Mouse (Mus musculus) kidney, adult 2 months (tissue): ENCODE data around the gene Snx20. TPM values are rescaled to one million over a fixed set of nuclear protein-coding genes. Genes with fewer than 3 reads are reported as not detected.

Source experiments
- DNase-seq: peaks from one replicate; pipeline ENCODE4 v3.0.0; 2021
- H3K27ac ChIP-seq: fragments of 200-500 bp; 2 replicates; pipeline ENCODE4 v1.5.1; 2012; ENCODE audit warnings: low read depth, low read length, control low read depth, inconsistent platforms; ENCODE audit not compliant: insufficient read depth
- H3K27me3 ChIP-seq: fragments of 200-500 bp; replicated peaks from 2 replicates; pipeline ENCODE4 v1.6.1; 2012; ENCODE audit warnings: mild to moderate bottlenecking, moderate library complexity, low read length, inconsistent platforms; ENCODE audit not compliant: control insufficient read depth, insufficient read depth
- H3K36me3 ChIP-seq: fragments of 200-500 bp; 2 replicates; pipeline ENCODE4 v1.6.1; 2012; ENCODE audit warnings: mild to moderate bottlenecking, moderate library complexity, low read length, inconsistent platforms; ENCODE audit not compliant: control insufficient read depth, insufficient read depth
- H3K4me1 ChIP-seq: fragments of 200-500 bp; 2 replicates; pipeline ENCODE4 v1.6.1; 2011; ENCODE audit warnings: low read length; ENCODE audit not compliant: control insufficient read depth, insufficient read depth
- H3K4me3 ChIP-seq: fragments of 200-500 bp; 2 replicates; pipeline ENCODE4 v1.5.1; 2011; ENCODE audit warnings: mild to moderate bottlenecking, low read depth, low read length, control low read depth; ENCODE audit not compliant: insufficient read depth
- CTCF ChIP-seq: fragments of 200-500 bp; conservative IDR thresholded peaks from 2 replicates; pipeline ENCODE4 v1.5.1; 2011; ENCODE audit warnings: low read depth, mild to moderate bottlenecking, control low read depth, low read length, moderate library complexity, mixed read lengths; ENCODE audit not compliant: insufficient read depth, insufficient read length
- POLR2A ChIP-seq: fragments of 200-500 bp; IDR thresholded peaks from one replicate; pipeline ENCODE4 v1.6.1; 2011; ENCODE audit warnings: low read depth, low read length, control low read depth
- WGBS: fragments of 180-500 bp; shearing (Covaris S2); methylation state at CpG from one replicate; pipeline ENCODE4 v1.1.7; 2018; 5-methylcytosine and 5-hydroxymethylcytosine counted together
- polyA plus RNA-seq: library from polyadenylated mRNA; depleted of rRNA; stranded (reverse); fragments of >200 nt; gene quantifications from 2 replicates; pipeline ENCODE4 v1.2.3, GENCODE M21; 2012

Gene Snx20
- polyA plus RNA-seq, 1 experiment = 2.0 TPM

DNA sequence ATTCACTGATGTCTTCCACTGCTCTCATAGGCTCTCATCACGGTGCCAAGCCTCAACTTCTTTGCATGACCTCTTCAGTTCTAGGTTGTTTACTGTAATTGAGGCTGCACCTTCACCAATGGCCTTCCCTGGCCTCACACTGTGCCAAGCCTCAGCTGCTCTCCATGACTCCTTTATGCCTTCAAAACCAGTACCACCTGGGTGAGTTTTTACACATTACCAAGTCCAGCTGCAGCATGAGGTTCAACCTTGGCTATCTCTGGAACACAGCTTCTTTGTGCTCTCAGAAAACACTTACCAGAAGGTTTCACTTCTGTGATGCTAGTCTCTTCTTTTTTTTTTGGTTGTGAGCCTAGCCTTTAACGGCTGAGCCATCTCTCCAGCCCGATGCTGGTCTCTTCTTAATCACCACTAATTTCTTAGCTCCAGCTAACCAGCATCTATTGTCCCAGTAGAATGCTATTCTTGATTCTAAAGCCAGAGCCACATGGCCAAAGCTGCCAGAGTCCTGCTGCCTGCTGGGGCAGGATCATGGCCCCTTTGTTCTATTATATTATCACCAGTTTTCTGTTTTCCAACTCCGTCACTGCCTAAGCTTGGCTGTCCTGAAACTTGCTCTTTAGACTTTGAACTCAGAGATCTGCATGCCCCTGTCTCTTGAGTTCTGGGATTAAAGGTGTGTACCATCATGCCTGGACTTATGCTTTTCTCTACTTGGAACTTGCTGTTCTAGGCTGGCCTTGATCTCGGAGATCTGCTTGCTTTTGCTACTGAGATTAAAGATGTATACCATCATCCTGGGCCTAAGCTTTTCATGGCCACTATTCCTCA lies 7.0 kb upstream of the Snx20 start:
- Histone ChIP-seq H3K27ac (peak overlapping the region; percentile 57), H3K36me3 (no peaks in the 10 kb centered on the region), H3K27me3 (no peaks in the 10 kb centered on the region), H3K4me3 (no peak overlapping the region), H3K4me1 (peaks cover 15% of the 10 kb centered on the region)
- DNase-seq = peak; percentile 87
- WGBS = 58% methylated on average over 5 of the region's 5 CpGs
- no peak for TF ChIP-seq POLR2A
- TF ChIP-seq CTCF = no peak

DNA sequence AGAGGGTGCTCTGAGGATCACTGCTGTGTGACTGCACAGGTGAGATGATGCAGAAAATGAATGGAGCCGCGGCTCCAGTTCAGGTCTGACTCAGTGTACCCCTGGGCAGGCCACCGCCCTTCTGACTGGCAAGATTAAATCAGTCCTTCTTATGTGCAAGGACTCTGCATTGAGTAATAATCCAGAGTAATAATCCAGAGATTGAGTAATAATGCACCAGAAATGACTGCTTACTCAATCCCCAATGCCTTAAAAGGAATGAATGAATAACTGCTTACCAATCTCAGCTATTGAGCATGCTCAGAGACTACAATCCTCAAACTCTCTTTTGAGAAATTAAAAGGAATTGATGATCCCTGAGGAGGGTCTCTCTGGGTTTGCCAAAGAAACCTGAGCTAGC lies 3.0 kb upstream of the Snx20 start:
- Histone ChIP-seq H3K36me3 (no peaks in the 10 kb centered on the region), H3K27ac (no peak overlapping the region), H3K4me3 (no peak overlapping the region), H3K27me3 (no peaks in the 10 kb centered on the region), H3K4me1 (peaks cover 11% of the 10 kb centered on the region; the same call in 1 of the 2 replicates)
- TF ChIP-seq POLR2A (no peak), CTCF (no peak)
- no peak for DNase-seq
- WGBS = 95% methylated on average over 3 of the region's 3 CpGs

DNA sequence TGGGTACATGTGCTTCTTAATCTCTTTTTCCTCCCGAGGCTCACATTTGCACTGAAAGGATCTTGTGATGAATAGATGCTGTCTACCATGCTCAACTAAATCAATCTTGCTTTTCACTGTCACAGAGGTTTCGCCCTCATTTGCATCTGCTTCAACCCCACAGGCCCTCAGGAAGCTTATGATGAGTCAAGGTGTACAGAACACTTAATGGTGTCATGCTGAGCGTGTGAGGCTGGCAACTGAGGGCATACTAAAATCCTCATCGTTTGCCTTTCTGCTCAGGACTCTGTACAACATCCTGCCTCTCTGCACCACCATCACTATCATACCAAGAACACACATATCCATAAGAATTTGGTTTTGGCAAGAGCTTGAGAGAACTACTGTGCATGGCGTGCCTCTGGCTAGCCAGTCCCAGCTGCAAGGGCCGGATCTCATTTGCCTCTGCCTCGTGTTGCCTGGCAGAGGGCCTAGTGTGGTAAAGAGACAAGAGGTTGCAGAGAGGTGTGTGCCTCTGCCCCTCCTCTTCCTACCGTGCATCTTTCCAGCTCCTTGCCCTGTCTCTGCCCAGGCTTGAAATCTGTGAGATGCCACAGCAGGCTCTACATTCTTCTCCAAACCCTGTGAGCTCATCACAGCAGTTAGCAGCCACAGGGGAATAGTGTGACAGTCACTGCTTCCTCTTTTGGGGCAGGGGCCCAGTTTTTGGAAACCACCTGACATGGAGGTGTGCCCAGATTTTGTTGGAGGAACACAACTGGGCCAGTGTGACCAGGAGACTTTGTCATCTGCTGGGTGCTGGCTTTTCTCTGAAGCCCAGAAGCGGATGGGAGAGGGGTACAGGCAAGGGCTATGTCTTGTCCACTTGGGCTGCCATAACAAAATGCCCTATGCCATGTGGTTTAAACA lies 1.4 kb upstream of the Snx20 start:
- DNase-seq = no peak
- H3K4me3 ChIP-seq = no peak overlapping the region
- no peaks in the 10 kb centered on the region for H3K27me3 ChIP-seq
- TF ChIP-seq POLR2A = no peak
- TF ChIP-seq CTCF = no peak
- no peak overlapping the region for H3K27ac ChIP-seq
- 81% methylated on average over 9 of the region's 9 CpGs for WGBS
- H3K36me3 ChIP-seq = no peaks in the 10 kb centered on the region
- H3K4me1 ChIP-seq = 0 out of 2 replicates have a peak, but pooled peaks cover under 1% of the 10 kb centered on the region

DNA sequence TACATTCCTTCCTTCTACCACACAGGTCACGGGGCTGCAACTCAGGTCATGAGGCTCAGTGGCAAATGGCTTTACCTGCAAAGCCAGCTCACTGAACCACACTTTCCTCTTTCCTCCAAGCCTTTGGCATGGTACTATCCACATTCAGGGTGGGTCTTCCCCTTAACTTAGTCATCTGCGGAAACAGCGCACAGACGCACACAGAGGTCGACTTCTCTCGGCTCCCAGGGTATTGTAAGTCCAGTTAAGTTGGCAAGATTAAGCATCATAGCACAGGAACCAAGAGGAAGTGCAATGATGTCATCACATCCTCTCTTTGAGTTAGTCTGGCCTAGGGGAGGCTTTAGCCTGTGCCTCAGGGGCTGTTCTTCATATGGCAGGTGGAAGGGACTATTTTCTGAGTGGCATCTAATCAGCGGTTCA lies 2.6 kb downstream of the Snx20 start:
- 62% methylated on average over 7 of the region's 7 CpGs for WGBS
- 0 out of 2 replicates have a peak, but pooled peaks cover 4% of the 10 kb centered on the region for H3K4me1 ChIP-seq
- DNase-seq = peak; percentile 72
- H3K36me3 ChIP-seq = no peaks in the 10 kb centered on the region
- H3K4me3 ChIP-seq = no peak overlapping the region
- H3K27me3 ChIP-seq = no peaks in the 10 kb centered on the region
- H3K27ac ChIP-seq = peak overlapping the region; percentile 27
- no peak for TF ChIP-seq POLR2A
- TF ChIP-seq CTCF = no peak

DNA sequence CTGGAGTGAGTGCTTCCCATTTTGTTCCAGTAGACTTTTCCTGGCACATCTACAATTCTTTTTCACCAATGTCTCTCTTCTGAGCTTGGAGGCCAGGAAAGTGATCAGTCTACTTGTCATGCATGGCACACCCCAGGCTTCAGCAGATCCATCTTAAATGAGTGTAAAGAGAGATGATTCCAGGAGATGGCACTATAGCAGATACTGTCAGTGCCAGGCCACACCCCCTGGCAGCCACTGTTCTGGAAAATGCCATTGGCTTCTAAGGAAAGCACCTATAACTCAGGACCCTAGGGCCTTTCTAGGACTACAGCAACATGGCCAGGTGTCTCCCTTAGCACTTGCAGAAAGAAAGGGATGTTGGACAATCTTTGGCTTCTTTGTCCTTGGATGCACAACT lies 4.8 kb downstream of the Snx20 start:
- Histone ChIP-seq H3K4me3 (no peak overlapping the region), H3K27me3 (no peaks in the 10 kb centered on the region), H3K36me3 (no peaks in the 10 kb centered on the region), H3K4me1 (0 out of 2 replicates have a peak, but pooled peaks cover 7% of the 10 kb centered on the region), H3K27ac (peak overlapping the region; percentile 51; the same call in 1 of the 2 replicates)
- TF ChIP-seq CTCF (peak; percentile 56), POLR2A (no peak)
- peak; percentile 74 for DNase-seq

DNA sequence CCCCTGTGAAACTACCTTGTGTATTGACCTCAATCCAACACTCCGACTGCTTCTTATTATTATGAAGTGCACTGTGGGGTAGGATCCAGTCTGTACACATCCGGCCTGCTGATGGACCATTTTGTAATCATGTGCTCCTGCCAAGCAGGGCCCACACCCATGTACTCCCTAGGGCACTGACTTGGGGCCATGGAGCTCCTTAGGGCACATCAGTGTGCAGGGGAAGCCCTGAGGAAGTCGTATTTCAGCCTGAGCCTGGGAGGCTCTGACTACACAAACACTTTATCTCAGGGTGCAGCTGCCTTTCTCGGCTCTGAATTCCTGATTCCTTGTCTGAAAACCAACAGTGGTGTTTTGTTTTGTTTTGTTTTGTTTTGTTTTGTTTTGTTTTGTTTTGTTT lies 5.7 kb downstream of the Snx20 start:
- Histone ChIP-seq H3K27me3 (no peaks in the 10 kb centered on the region), H3K36me3 (no peaks in the 10 kb centered on the region), H3K27ac (peak overlapping the region; percentile 28), H3K4me3 (no peak overlapping the region), H3K4me1 (0 out of 2 replicates have a peak, but pooled peaks cover 7% of the 10 kb centered on the region)
- WGBS = 61% methylated on average over 4 of the region's 4 CpGs
- peak; percentile 72 for DNase-seq
- no peak for TF ChIP-seq POLR2A
- TF ChIP-seq CTCF = no peak
